Comparison of ENCODE assay signal across 9 mouse cellular contexts in the genomic region with DNA sequence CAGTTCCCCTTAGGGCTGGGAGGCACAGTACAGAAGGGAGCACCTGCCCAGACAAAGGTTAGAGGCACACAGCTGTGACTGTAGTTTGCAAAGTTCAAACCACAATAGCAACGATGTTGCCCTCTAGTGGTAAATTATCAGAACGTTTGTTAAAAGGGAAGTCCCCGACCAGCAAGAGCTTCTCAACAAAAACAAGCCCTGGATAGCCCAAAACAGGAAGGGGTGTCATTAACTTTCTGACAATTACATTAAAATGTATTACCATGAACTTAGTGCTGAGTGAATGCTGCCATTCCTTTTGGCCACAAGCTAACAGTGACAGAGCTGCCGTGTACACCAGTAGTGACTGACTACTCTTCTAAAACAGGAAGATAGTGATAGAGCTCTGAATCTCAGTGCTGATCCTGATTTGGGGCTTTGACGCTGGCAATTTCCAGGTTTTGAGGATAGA. TPM values are rescaled to one million over a fixed set of nuclear protein-coding genes. Genes with fewer than 3 reads are reported as not detected.
DNase-seq lines count a peak whose midpoint lies in the region; ATAC-seq and TF ChIP-seq lines count a peak whose summit lies in the region.
"Had no signal": no experiment of that assay in that cellular context is flagged by ENCODE, and none has a peak within 500 bp of the region (broad histone marks: within the 10 kb centered on the region; RNA-seq: fewer than 3 reads in every experiment).

No protein-coding gene starts in this region.

- TF ChIP-seq CTCF in lung, adult 2 months (IDR thresholded peaks at IDR 0.05; ENCODE audit: insufficient read depth, low read length), result 0 out of 2 replicates have a peak, but pooled peaks have one; percentile 14

- H3K4me1 ChIP-seq in neural tube, embryonic 11.5 days (ENCODE audit: control insufficient read depth, insufficient read depth, low read length), result no peaks in the 10 kb centered on the region
- peaks cover 15% of the 10 kb centered on the region for H3K4me1 ChIP-seq in forebrain, embryonic 16.5 days (replicated peaks; ENCODE audit: control insufficient read depth, insufficient read depth, low read length)
- no peaks in the 10 kb centered on the region for H3K4me1 ChIP-seq in intestine, embryonic 15.5 days (replicated peaks)
- peaks cover 5% of the 10 kb centered on the region; the same call in 1 of the 2 replicates for H3K4me1 ChIP-seq in lung, adult 2 months (ENCODE audit: control insufficient read depth, insufficient read depth, low read length)
- H3K4me1 ChIP-seq: embryonic facial prominence, embryonic 12.5 days had no signal

- H3K36me3 ChIP-seq in neural tube, embryonic 11.5 days (ENCODE audit: control insufficient read depth, insufficient read depth, low read length), result no peaks in the 10 kb centered on the region
- H3K36me3 ChIP-seq in forebrain, embryonic 16.5 days (ENCODE audit: control insufficient read depth, insufficient read depth), result no peaks in the 10 kb centered on the region
- H3K36me3 ChIP-seq in intestine, embryonic 15.5 days, result no peaks in the 10 kb centered on the region
- H3K36me3 ChIP-seq: embryonic facial prominence, embryonic 12.5 days had no signal

- TF ChIP-seq POLR2A in lung, adult 2 months (IDR thresholded peaks at IDR 0.05; ENCODE audit: borderline replicate concordance, extremely low read depth, low read depth, low read length), result no peak

- H3K27me3 ChIP-seq in neural tube, embryonic 11.5 days (ENCODE audit: control insufficient read depth, insufficient read depth, low read length), result no peaks in the 10 kb centered on the region
- no peaks in the 10 kb centered on the region for H3K27me3 ChIP-seq in forebrain, embryonic 16.5 days (replicated peaks; ENCODE audit: control insufficient read depth, insufficient read depth, low read length)
- no peaks in the 10 kb centered on the region for H3K27me3 ChIP-seq in intestine, embryonic 15.5 days (replicated peaks)
- H3K27me3 ChIP-seq: embryonic facial prominence, embryonic 12.5 days had no signal

- H3K9me3 ChIP-seq in neural tube, embryonic 11.5 days (ENCODE audit: control insufficient read depth, low read length), result no peaks in the 10 kb centered on the region
- no peaks in the 10 kb centered on the region for H3K9me3 ChIP-seq in forebrain, embryonic 16.5 days (ENCODE audit: control insufficient read depth, low read length)
- no peaks in the 10 kb centered on the region for H3K9me3 ChIP-seq in intestine, embryonic 15.5 days
- H3K9me3 ChIP-seq: embryonic facial prominence, embryonic 12.5 days had no signal

- H3K4me2 ChIP-seq in neural tube, embryonic 11.5 days (ENCODE audit: low read depth), result no peak overlapping the region
- peak overlapping the region; percentile 42 for H3K4me2 ChIP-seq in forebrain, embryonic 16.5 days (ENCODE audit: low read length)
- no peak overlapping the region for H3K4me2 ChIP-seq in intestine, embryonic 15.5 days (replicated peaks)
- H3K4me2 ChIP-seq: embryonic facial prominence, embryonic 12.5 days had no signal

- H3K9ac ChIP-seq in neural tube, embryonic 11.5 days (ENCODE audit: low read length), result no peak overlapping the region
- peak overlapping the region; percentile 30; the same call in 1 of the 2 replicates for H3K9ac ChIP-seq in forebrain, embryonic 16.5 days (replicated peaks; ENCODE audit: low read depth, low read length)
- H3K9ac ChIP-seq in intestine, embryonic 15.5 days, result no peak overlapping the region
- H3K9ac ChIP-seq: embryonic facial prominence, embryonic 12.5 days had no signal

- WGBS in neural tube, embryonic 11.5 days, result 17% methylated on average over 5 of the region's 5 CpGs
- WGBS in forebrain, embryonic 16.5 days, result 9% methylated on average over 5 of the region's 5 CpGs
- 11% methylated on average over 5 of the region's 5 CpGs for WGBS in intestine, embryonic 15.5 days
- 5% methylated on average over 5 of the region's 5 CpGs for WGBS in lung, adult 2 months

- DNase-seq in neural tube, embryonic 11.5 days (ENCODE audit: low spot score), result peak; percentile 36
- no peak for DNase-seq in neural tube, embryonic 10.5 days (ENCODE audit: extremely low spot score, low spot score)
- peak; percentile 4 for DNase-seq in c-Kit-positive CD71-positive TER-119-negative erythroid progenitor cells, embryonic 14.5 days (ENCODE audit: low read depth)
- DNase-seq in lung, adult 2 months, result peak; percentile 20
- no peak for DNase-seq in yolk sac, embryonic 10.5 days (ENCODE audit: low spot score)

- H3K4me3 ChIP-seq in neural tube, embryonic 11.5 days (ENCODE audit: low read depth, low read length), result no peak overlapping the region
- no peak overlapping the region for H3K4me3 ChIP-seq in forebrain, embryonic 16.5 days (replicated peaks; ENCODE audit: low read length)
- H3K4me3 ChIP-seq in intestine, embryonic 15.5 days (replicated peaks), result no peak overlapping the region
- peak overlapping the region; percentile 48 for H3K4me3 ChIP-seq in lung, adult 2 months (replicated peaks; ENCODE audit: extremely low read depth, low read depth, low read length)
- H3K4me3 ChIP-seq: embryonic facial prominence, embryonic 12.5 days had no signal

- no peak overlapping the region for H3K27ac ChIP-seq in neural tube, embryonic 11.5 days (ENCODE audit: low read depth, low read length)
- H3K27ac ChIP-seq in forebrain, embryonic 16.5 days (ENCODE audit: low read length), result peak overlapping the region; percentile 86
- no peak overlapping the region for H3K27ac ChIP-seq in intestine, embryonic 15.5 days
- H3K27ac ChIP-seq: embryonic facial prominence, embryonic 12.5 days had no signal

- ATAC-seq in neural tube, embryonic 11.5 days (ENCODE audit: insufficient read depth, low FRiP score, low TSS enrichment), result peak; percentile 63
- ATAC-seq in forebrain, embryonic 16.5 days, result peak; percentile 65
- ATAC-seq in intestine, embryonic 15.5 days, result peak; percentile 28; the same call in 1 of the 2 replicates
- ATAC-seq in neutrophil, adult 5-6 weeks (ENCODE audit: extremely low read depth, insufficient number of reproducible peaks, low FRiP score, poor library complexity, severe bottlenecking), result peak; percentile 93

RNA-seq across cellular contexts. Expression of gene Lrrc6, which starts 24.7 kb away (rescaled TPM):
- 0.11 and 0.36 TPM in 2 replicates for polyA plus RNA-seq in neural tube, embryonic 11.5 days (2014; fragmentation: Nextera tagmentation; extraction: Ambion mirVana)
- 1.0 and 1.3 TPM in 2 replicates for polyA plus RNA-seq in forebrain, embryonic 16.5 days (2015; fragmentation: Nextera tagmentation; extraction: Ambion mirVana)
- not detected in 2 replicates for polyA plus RNA-seq in intestine, embryonic 15.5 days (2015; fragmentation: Nextera tagmentation; extraction: Ambion mirVana)
- polyA plus RNA-seq in lung, adult 2 months (2012; rRNA removed), result 0.34 and 0.75 TPM in 2 replicates
- total RNA-seq in neutrophil, adult 5-6 weeks (2017), result 0.35 TPM in 1 of 2 replicates, not detected in the other

Comparison
In these comparisons a context has a peak if more than half of its experiments do, and no peak if none do; other contexts are left out.
1. DNase-seq: peak in neural tube, embryonic 11.5 days (single experiment), c-Kit-positive CD71-positive TER-119-negative erythroid progenitor cells, embryonic 14.5 days (single experiment) and lung, adult 2 months (single experiment); none in neural tube, embryonic 10.5 days (single experiment) and yolk sac, embryonic 10.5 days (single experiment).
2. ATAC-seq: peak in every context shown above with its lines; median percentile 93 in neutrophil, adult 5-6 weeks; 65 in forebrain, embryonic 16.5 days; 63 in neural tube, embryonic 11.5 days; 28 in intestine, embryonic 15.5 days.